ENCODE assay signal across 10 mouse cellular contexts in genomic region chr4:151741249-151742137, GRCm38 (mm10).
DNase-seq lines count a peak whose midpoint lies in the region; ATAC-seq lines count a peak whose summit lies in the region.
"Had no signal": no experiment of that assay in that cellular context is flagged by ENCODE, and none has a peak within 500 bp of the region (broad histone marks: within the 10 kb centered on the region; RNA-seq: fewer than 3 reads in every experiment).

No protein-coding gene starts in this region.

- H3K27me3 ChIP-seq in forebrain, embryonic 14.5 days (replicated peaks; ENCODE audit: control insufficient read depth, insufficient read depth, low read length) = no peaks in the 10 kb centered on the region
- H3K27me3 ChIP-seq in forebrain, embryonic 11.5 days (ENCODE audit: control insufficient read depth, insufficient read depth, low read length) = no peaks in the 10 kb centered on the region
- no peaks in the 10 kb centered on the region for H3K27me3 ChIP-seq in neural tube, embryonic 15.5 days (replicated peaks)

- H3K27ac ChIP-seq in forebrain, embryonic 14.5 days (ENCODE audit: low read depth, low read length) = no peak overlapping the region
- H3K27ac ChIP-seq in forebrain, embryonic 11.5 days (ENCODE audit: low read depth, low read length) = no peak overlapping the region
- peak overlapping the region; percentile 45 for H3K27ac ChIP-seq in neural tube, embryonic 15.5 days (replicated peaks)

- ATAC-seq in forebrain, embryonic 14.5 days = no peak
- ATAC-seq in forebrain, embryonic 11.5 days (replicated peaks; ENCODE audit: low FRiP score) = no peak
- ATAC-seq in neural tube, embryonic 15.5 days (ENCODE audit: low FRiP score) = no peak

- H3K4me3 ChIP-seq in forebrain, embryonic 14.5 days (ENCODE audit: low read depth, low read length) = no peak overlapping the region
- no peak overlapping the region for H3K4me3 ChIP-seq in forebrain, embryonic 11.5 days (ENCODE audit: low read depth, low read length)
- H3K4me3 ChIP-seq in neural tube, embryonic 15.5 days (replicated peaks) = no peak overlapping the region

- no peaks in the 10 kb centered on the region for H3K9me3 ChIP-seq in forebrain, embryonic 14.5 days (replicated peaks; ENCODE audit: control insufficient read depth, low read length)
- no peaks in the 10 kb centered on the region for H3K9me3 ChIP-seq in forebrain, embryonic 11.5 days (ENCODE audit: control insufficient read depth, low read length)
- no peaks in the 10 kb centered on the region for H3K9me3 ChIP-seq in neural tube, embryonic 15.5 days (replicated peaks)

- H3K4me1 ChIP-seq in forebrain, embryonic 14.5 days (ENCODE audit: control insufficient read depth, insufficient read depth, low read length) = peaks cover 10% of the 10 kb centered on the region; the same call in 1 of the 2 replicates
- peaks cover 4% of the 10 kb centered on the region; the same call in 1 of the 2 replicates for H3K4me1 ChIP-seq in forebrain, embryonic 11.5 days (replicated peaks; ENCODE audit: control insufficient read depth, insufficient read depth, low read length)
- peaks cover 46% of the 10 kb centered on the region for H3K4me1 ChIP-seq in neural tube, embryonic 15.5 days

- WGBS in forebrain, embryonic 14.5 days = 68% methylated on average over 20 of the region's 20 CpGs
- 82% methylated on average over 20 of the region's 20 CpGs for WGBS in forebrain, embryonic 11.5 days
- WGBS in neural tube, embryonic 15.5 days = 35% methylated on average over 20 of the region's 20 CpGs

- peak; percentile 30 for DNase-seq in forebrain, embryonic 14.5 days (ENCODE audit: low spot score)
- no peak for DNase-seq in forebrain, embryonic 11.5 days (ENCODE audit: low spot score)
- peak; percentile 65 for DNase-seq in ovary, adult 18-20 months (ENCODE audit: low spot score)
- no peak for DNase-seq in ovary, postnatal 10 days (ENCODE audit: low spot score)
- peak; percentile 53 for DNase-seq in heart, postnatal 4 days
- DNase-seq in spleen, adult 12 weeks (ENCODE audit: low spot score) = no peak
- DNase-seq in adipocyte (ENCODE audit: low spot score) = no peak
- DNase-seq: cerebellum, postnatal 10 days; kidney, postnatal 14 days had no signal

- H3K36me3 ChIP-seq in forebrain, embryonic 14.5 days (ENCODE audit: control insufficient read depth, insufficient read depth, low read length) = no peaks in the 10 kb centered on the region
- no peaks in the 10 kb centered on the region for H3K36me3 ChIP-seq in forebrain, embryonic 11.5 days (ENCODE audit: control insufficient read depth, insufficient read depth, low read length)
- no peaks in the 10 kb centered on the region for H3K36me3 ChIP-seq in neural tube, embryonic 15.5 days

- no peak overlapping the region for H3K9ac ChIP-seq in forebrain, embryonic 14.5 days (ENCODE audit: low read length)
- H3K9ac ChIP-seq in forebrain, embryonic 11.5 days (ENCODE audit: low read length) = no peak overlapping the region
- no peak overlapping the region for H3K9ac ChIP-seq in neural tube, embryonic 15.5 days (replicated peaks)

- H3K4me2 ChIP-seq in forebrain, embryonic 14.5 days (ENCODE audit: low read length) = no peak overlapping the region
- H3K4me2 ChIP-seq in forebrain, embryonic 11.5 days (ENCODE audit: low read depth, low read length, severe bottlenecking) = no peak overlapping the region
- H3K4me2 ChIP-seq in neural tube, embryonic 15.5 days = no peak overlapping the region

Comparison
In these comparisons a context has a peak if more than half of its experiments do, and no peak if none do; other contexts are left out.
1. DNase-seq: peak in forebrain, embryonic 14.5 days (single experiment), ovary, adult 18-20 months (single experiment) and heart, postnatal 4 days (single experiment); none in forebrain, embryonic 11.5 days (single experiment), ovary, postnatal 10 days (single experiment), spleen, adult 12 weeks (single experiment) and adipocyte (single experiment).